Mouse (Mus musculus) midbrain, embryonic 14.5 days (tissue): Measurements from ENCODE around the gene Slc35a2. TPM values are rescaled to one million over a fixed set of nuclear protein-coding genes. Genes with fewer than 3 reads are reported as not detected.

Experiments used
- ATAC-seq: fragments of 200-750 bp; cut with Nextera tagmentation; 2 replicates; pipeline ENCODE4 v1.8.0; 2017; ENCODE audit warnings: moderate number of reproducible peaks, moderate library complexity; ENCODE audit not compliant: low FRiP score, low TSS enrichment
- DNase-seq: peaks from one replicate; pipeline ENCODE4 v3.0.0-alpha.2; 2015
- H3K27ac ChIP-seq: fragments of 300-500 bp; sonication (generic); replicated peaks from 2 replicates; pipeline ENCODE4 v1.5.1; 2014; ENCODE audit warnings: mild to moderate bottlenecking, low read depth, low read length, moderate library complexity
- H3K27me3 ChIP-seq: fragments of 300-500 bp; sonication (generic); 2 replicates; pipeline ENCODE4 v1.6.1; 2014; ENCODE audit warnings: low read length, control low read depth, mixed read lengths; ENCODE audit not compliant: control insufficient read depth, insufficient read depth
- H3K36me3 ChIP-seq: fragments of 300-500 bp; sonication (generic); 2 replicates; pipeline ENCODE4 v1.6.1; 2014; ENCODE audit warnings: low read length, control low read depth; ENCODE audit not compliant: control insufficient read depth, insufficient read depth
- H3K4me1 ChIP-seq: fragments of 300-500 bp; sonication (generic); 2 replicates; pipeline ENCODE4 v1.6.1; 2014; ENCODE audit warnings: mild to moderate bottlenecking, antibody characterized with exemption, low read length, control low read depth; ENCODE audit not compliant: control insufficient read depth, insufficient read depth
- H3K4me2 ChIP-seq: fragments of 300-500 bp; sonication (generic); 2 replicates; pipeline ENCODE4 v1.6.1; 2014; ENCODE audit warnings: mild to moderate bottlenecking, low read length, moderate library complexity
- H3K4me3 ChIP-seq: fragments of 300-500 bp; sonication (generic); replicated peaks from 2 replicates; pipeline ENCODE4 v1.5.1; 2014; ENCODE audit warnings: low read depth, low read length
- H3K9ac ChIP-seq: fragments of 300-500 bp; sonication (generic); replicated peaks from 2 replicates; pipeline ENCODE4 v1.6.1; 2014; ENCODE audit warnings: mild to moderate bottlenecking, low read length, moderate library complexity
- H3K9me3 ChIP-seq: fragments of 300-500 bp; sonication (generic); 2 replicates; pipeline ENCODE4 v1.6.1; 2016; ENCODE audit warnings: low read length, control low read depth, mixed read lengths; ENCODE audit not compliant: control insufficient read depth
- WGBS: fragments of 180-500 bp; shearing (Covaris S2); extraction: QIAGEN DNeasy Blood & Tissue Kit; methylation state at CpG from one replicate; pipeline ENCODE4 v1.1.7; 2014; 5-methylcytosine and 5-hydroxymethylcytosine counted together
- polyA plus RNA-seq: library from polyadenylated mRNA; unstranded; fragments of >200 nt; fragmentation: Nextera tagmentation; extraction: Ambion mirVana; gene quantifications from 2 replicates; pipeline ENCODE4 v1.2.1, GENCODE M21; 2014

The Slc35a2 gene
- 17.4 and 24.6 TPM in 2 replicates for polyA plus RNA-seq

DNA sequence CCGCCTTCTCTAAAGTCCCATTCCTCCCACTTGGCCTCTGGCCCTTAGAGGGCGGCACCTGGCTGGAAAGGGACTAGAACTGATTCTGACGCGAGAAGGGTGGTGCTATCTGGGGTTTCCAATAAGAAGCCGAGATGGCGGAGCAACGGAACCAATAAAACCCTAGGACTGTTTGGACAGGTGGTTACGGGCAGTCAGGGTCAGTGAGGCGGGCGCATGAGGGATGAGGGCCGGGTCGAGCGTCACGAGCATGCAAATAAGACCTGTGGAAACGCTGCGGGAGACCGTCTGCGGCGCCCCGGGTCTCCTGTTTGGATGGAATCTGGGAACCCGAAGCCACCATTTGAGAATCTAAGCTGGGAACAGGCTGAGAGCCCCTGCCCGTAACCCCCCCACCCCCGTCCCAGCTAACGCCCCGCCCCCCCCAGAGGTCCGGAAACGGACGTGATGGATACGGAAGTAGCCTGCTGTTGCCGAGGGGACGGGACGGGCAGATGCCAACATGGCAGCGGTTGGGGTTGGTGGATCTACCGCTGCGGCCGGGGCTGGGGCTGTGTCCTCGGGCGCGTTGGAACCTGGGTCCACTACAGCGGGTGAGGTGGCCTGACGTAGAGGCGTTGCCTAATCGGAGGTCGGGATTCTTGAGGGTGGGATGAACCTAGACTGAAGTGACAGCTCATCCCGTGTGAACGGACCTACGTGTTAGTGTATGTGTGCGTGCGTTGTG is at the start of gene Slc35a2:
Slc35a2 (plus strand) TSS at position 188 of the 727 bp plus-strand sequence.
- 19% methylated on average over 49 of the region's 49 CpGs for WGBS
- Histone ChIP-seq H3K36me3 (no peaks in the 10 kb centered on the region), H3K9ac (peak within 1 kb of the TSS; percentile 57; the same call in 1 of the 2 replicates), H3K27me3 (no peaks in the 10 kb centered on the region), H3K27ac (peak within 1 kb of the TSS; percentile 89), H3K9me3 (no peaks in the 10 kb centered on the region), H3K4me3 (peak within 1 kb of the TSS; percentile 48), H3K4me1 (no peaks in the 10 kb centered on the region; the same call in 1 of the 2 replicates), H3K4me2 (peak within 1 kb of the TSS; percentile 57)
- DNase-seq (peak; percentile 85), ATAC-seq (peak; percentile 83)

DNA sequence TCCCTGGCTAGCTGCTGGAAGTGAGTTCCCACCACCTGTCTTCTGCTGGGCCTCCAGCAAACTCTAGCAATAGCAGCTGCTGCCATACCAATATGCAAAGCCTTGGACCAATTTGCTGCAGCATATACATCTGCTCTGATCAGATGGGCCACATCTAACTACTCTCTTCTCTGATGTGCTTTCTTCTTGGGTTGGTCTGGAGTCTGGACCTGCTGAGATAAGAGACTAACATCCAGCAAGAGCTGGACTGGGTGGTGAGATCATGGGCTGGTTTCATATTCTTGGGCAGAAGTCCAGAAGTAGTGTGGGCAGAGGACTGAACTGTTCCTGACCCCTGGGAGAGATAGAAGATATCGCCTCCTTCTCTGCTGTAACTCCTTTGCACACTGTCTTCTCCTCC is 46.7 kb upstream of the Slc35a2 start:
- Histone ChIP-seq H3K36me3 (no peaks in the 10 kb centered on the region), H3K4me2 (no peak overlapping the region), H3K4me3 (no peak overlapping the region), H3K9me3 (no peaks in the 10 kb centered on the region), H3K9ac (no peak overlapping the region), H3K4me1 (no peaks in the 10 kb centered on the region), H3K27ac (no peak overlapping the region), H3K27me3 (no peaks in the 10 kb centered on the region)
- WGBS: 67% methylated on average over 1 of the region's 1 CpGs
- ATAC-seq (no peak), DNase-seq (no peak)

- Histone ChIP-seq H3K4me1 (peaks cover 11% of the 10 kb centered on the region), H3K27ac (no peak overlapping the region), H3K9me3 (no peaks in the 10 kb centered on the region), H3K9ac (no peak overlapping the region), H3K4me2 (peak overlapping the region; percentile 48), H3K27me3 (no peaks in the 10 kb centered on the region), H3K4me3 (peak overlapping the region; percentile 65), H3K36me3 (no peaks in the 10 kb centered on the region)
- ATAC-seq (no peak), DNase-seq (no peak)
- WGBS: 25% methylated on average over 7 of the region's 7 CpGs
Measured at GRCm38 (mm10) chrX:7840842-7841162, 43.0 kb upstream of the Slc35a2 start.

- Histone ChIP-seq H3K27me3 (no peaks in the 10 kb centered on the region), H3K4me1 (peaks cover 11% of the 10 kb centered on the region), H3K27ac (peak within 1 kb of the TSS; percentile 91), H3K9ac (peak within 1 kb of the TSS; percentile 78), H3K4me2 (peak within 1 kb of the TSS; percentile 68), H3K4me3 (peak within 1 kb of the TSS; percentile 65), H3K9me3 (no peaks in the 10 kb centered on the region), H3K36me3 (no peaks in the 10 kb centered on the region)
- peak; percentile 96 for DNase-seq
- peak; percentile 97 for ATAC-seq
- 20% methylated on average over 72 of the region's 74 CpGs for WGBS
Measured at GRCm38 (mm10) chrX:7841163-7842162, 42.4 kb upstream of the Slc35a2 start, which contains the start of gene Otud5. Gene Otud5 (plus strand): TSS chrX:7841364.

DNA sequence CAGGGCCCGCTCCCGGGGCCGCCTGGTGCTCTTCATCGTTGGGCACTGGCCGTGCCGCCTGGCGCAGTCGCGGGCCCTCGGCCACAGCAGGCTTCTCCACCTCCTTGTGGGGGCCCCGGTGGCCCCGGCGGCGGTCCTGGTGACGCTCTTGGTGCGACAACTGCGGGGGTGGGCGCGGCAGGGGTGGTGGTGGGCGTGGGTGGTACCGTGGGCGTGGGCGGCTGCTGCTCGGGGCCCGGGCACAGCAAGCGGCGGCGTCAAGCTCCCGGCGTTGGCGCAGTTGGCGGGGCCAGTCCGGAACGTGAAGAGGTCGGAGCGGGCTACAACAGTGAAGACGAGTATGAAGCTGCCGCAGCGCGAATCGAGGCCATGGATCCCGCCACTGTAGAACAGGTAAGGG is 41.5 kb upstream of the Slc35a2 start:
- H3K36me3 ChIP-seq: no peaks in the 10 kb centered on the region
- H3K9ac ChIP-seq: peak overlapping the region; percentile 78
- H3K27ac ChIP-seq: peak overlapping the region; percentile 91
- H3K4me3 ChIP-seq: peak overlapping the region; percentile 65
- DNase-seq: no peak
- no peaks in the 10 kb centered on the region for H3K27me3 ChIP-seq
- ATAC-seq: no peak
- H3K9me3 ChIP-seq: no peaks in the 10 kb centered on the region
- H3K4me2 ChIP-seq: peak overlapping the region; percentile 68
- 27% methylated on average over 41 of the region's 42 CpGs for WGBS
- peaks cover 11% of the 10 kb centered on the region for H3K4me1 ChIP-seq

- Histone ChIP-seq H3K27ac (no peak overlapping the region), H3K4me2 (no peak overlapping the region), H3K4me1 (peaks cover 10% of the 10 kb centered on the region), H3K4me3 (no peak overlapping the region), H3K9ac (no peak overlapping the region), H3K27me3 (no peaks in the 10 kb centered on the region), H3K9me3 (no peaks in the 10 kb centered on the region), H3K36me3 (0 out of 2 replicates have a peak, but pooled peaks cover 5% of the 10 kb centered on the region)
- peak; percentile 28 for DNase-seq
- 79% methylated on average over 2 of the region's 2 CpGs for WGBS
- ATAC-seq: no peak
Measured at GRCm38 (mm10) chrX:7847845-7848244, 36.0 kb upstream of the Slc35a2 start.

GRCm38 (mm10) chrX:7854578-7854977 is 29.2 kb upstream of the Slc35a2 start:
- Histone ChIP-seq H3K4me2 (no peak overlapping the region), H3K27ac (no peak overlapping the region), H3K4me1 (no peaks in the 10 kb centered on the region), H3K4me3 (no peak overlapping the region), H3K27me3 (no peaks in the 10 kb centered on the region), H3K36me3 (0 out of 2 replicates have a peak, but pooled peaks cover 10% of the 10 kb centered on the region), H3K9ac (no peak overlapping the region), H3K9me3 (no peaks in the 10 kb centered on the region)
- 46% methylated on average over 2 of the region's 2 CpGs for WGBS
- DNase-seq (peak; percentile 57), ATAC-seq (no peak)

DNA sequence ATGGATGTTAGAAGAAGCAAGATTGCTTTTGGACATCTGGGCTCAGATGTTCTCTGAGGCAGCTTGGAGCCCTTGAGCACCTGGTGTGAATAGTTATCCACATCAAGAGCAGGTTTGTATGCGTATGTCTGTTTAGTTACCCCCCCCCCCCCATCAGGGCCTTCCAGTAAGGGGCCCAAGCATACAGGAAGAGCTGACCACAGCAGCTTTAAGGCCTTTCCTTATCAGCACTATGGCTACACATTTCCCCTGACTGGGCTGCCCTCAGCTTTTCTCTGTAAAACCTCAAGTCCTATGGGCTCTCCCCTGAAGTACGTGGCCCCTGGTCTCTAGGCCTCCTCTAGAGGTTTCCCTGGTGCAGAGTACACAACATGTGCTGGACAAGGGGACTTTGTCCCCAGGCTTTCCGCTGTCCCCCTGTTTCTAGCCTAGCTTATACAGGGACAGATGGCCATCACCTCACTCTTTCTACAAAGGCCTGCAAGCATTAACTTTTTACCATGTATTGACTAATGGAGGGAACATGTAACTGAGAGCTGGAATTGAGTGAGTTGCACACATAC is 24.6 kb upstream of the Slc35a2 start:
- Histone ChIP-seq H3K9ac (no peak overlapping the region), H3K4me3 (no peak overlapping the region), H3K27me3 (no peaks in the 10 kb centered on the region), H3K9me3 (no peaks in the 10 kb centered on the region), H3K36me3 (0 out of 2 replicates have a peak, but pooled peaks cover 2% of the 10 kb centered on the region), H3K27ac (no peak overlapping the region), H3K4me1 (no peaks in the 10 kb centered on the region), H3K4me2 (no peak overlapping the region)
- DNase-seq (no peak), ATAC-seq (no peak)
- WGBS: 78% methylated on average over 3 of the region's 3 CpGs
